Mouse (Mus musculus): ENCODE measurements at regions not wholly inside any gene's neighbourhood (a gene's known extent, or its start where the extent isn't known, plus 50 kb on each side); places are given as distances from the start of the nearest gene placed in this dataset.

DNA sequence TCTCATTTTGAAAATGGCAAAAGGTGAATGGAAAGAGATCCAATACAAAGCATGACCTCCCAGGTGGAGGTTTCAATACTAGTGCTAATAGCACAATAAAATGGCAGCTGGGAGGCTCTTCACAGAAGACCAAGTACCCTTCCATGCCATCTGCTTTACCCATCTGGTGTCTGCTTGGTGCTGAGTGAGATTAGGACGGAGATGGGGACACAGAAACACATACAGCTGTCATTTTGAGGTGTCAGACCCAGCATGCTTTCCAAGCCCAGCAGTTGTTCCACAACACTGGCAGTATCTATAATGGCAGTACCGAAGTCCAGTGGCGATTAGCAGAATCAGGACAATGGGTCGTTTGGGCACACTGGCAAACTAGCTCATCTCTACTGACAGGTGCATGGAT lies 118.9 kb upstream of the 1700064H15Rik start:
- no peak for ATAC-seq (replicated peaks; ENCODE audit: low FRiP score, low TSS enrichment, poor library complexity, severe bottlenecking)

DNA sequence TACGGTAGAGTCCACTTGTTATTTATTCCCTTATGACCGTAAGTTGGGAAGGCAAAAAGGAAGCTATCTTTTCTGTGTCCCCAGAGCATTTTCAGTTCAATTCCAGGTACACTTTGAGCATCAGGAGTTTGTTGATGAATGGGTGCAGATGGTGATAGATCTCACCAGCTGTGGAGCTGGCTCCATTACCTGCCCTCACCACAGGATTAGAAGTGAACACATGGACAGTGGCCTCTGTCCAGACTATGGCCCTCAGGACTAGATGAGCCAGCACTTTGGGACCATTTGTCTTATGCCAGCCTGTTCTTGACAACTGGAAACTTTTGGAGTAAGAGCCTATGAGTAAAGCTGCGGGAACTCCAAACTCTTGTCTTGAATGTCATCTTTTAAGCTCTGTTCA lies 123.5 kb upstream of the 1700064H15Rik start:
- ATAC-seq (replicated peaks; ENCODE audit: low FRiP score, low TSS enrichment, poor library complexity, severe bottlenecking) = no peak

DNA sequence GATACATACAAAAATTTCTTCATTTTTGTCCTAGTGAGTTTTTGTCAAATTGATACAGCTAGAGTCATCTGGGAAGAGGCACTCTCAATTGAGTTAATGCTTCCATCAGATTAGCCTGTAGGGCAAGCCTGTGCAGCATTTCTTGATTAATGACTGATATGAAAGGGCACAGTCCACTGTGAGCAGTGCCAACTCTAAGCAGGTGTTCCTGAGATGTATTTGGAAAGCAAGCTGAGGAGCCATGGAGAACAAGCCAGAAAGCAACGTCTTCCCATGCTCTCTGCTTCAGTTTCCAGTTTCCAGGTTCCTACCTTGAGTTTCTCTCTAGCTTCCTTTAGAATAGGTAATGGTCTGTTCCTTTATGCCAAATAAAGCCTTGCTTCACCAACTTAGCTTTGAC lies 125.5 kb upstream of the 1700064H15Rik start:
- ATAC-seq (replicated peaks; ENCODE audit: low FRiP score, low TSS enrichment, poor library complexity, severe bottlenecking) = no peak

DNA sequence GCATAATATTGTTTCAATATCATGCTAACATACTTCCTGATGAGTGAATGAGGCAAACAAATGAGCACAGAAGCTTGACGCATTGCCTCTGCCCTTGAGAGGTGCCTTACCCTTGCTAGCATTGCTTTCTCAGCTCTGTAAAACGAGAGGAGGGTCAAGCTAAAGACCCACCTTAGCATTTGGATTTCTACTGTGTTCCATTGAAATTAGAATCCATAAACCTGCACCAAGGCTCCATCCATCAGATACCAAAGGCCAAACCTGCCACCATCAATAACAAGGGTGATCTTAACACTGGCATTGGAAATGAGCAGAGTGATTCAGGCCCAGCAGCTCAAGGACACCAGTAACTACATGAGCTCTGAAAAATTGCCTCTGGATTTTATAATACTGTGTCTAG lies 126.2 kb upstream of the 1700064H15Rik start:
- ATAC-seq (replicated peaks; ENCODE audit: low FRiP score, low TSS enrichment, poor library complexity, severe bottlenecking) = no peak

DNA sequence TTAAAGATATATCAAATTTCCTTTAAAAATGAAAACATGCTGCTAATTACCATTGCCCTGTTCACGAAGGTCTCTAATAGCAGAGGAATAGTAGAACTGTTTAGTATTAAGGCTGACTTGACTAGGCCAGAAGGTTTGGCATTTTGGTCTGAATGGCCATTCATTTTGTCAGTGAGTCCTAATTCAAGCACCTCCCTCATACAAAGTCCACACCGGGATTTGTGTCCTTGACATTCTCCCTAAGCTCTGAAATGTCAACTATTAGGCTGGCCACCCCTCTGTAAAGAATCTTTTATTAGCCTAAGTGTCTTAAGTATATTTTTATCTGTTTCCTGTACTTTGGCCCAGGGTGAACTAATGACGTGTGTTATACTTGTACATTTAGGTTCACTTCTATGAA lies 126.7 kb upstream of the 1700064H15Rik start:
- ATAC-seq (replicated peaks; ENCODE audit: low FRiP score, low TSS enrichment, poor library complexity, severe bottlenecking) = no peak

DNA sequence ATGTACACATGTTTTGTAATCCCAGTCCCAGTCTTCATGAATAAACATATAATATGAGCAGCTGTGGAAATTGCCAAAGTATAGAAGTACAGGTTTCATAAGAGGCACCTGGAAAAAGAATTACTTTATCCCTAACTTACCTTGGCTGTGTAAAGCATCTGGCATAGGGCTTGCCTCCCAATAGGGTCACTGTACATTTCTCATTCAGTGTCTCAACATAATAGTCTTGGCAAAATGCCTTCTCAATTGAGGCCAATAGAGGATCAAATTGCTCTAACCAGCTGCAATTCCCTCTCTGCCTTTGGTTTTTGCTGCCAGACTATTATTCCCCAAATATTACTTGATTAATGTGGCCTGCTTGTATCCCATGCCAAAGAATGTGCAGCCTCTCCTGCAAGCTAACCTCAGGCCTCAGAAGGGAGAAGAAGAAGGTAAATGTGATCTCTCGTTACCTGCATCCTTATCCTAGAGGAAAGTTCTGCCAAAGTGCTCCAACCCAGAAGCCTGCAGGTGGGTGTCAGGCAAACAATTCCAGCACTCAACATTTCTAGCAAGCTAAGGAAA lies 158.2 kb upstream of the Cp start:
- ATAC-seq (replicated peaks; ENCODE audit: low FRiP score, low TSS enrichment, poor library complexity, severe bottlenecking) = no peak

DNA sequence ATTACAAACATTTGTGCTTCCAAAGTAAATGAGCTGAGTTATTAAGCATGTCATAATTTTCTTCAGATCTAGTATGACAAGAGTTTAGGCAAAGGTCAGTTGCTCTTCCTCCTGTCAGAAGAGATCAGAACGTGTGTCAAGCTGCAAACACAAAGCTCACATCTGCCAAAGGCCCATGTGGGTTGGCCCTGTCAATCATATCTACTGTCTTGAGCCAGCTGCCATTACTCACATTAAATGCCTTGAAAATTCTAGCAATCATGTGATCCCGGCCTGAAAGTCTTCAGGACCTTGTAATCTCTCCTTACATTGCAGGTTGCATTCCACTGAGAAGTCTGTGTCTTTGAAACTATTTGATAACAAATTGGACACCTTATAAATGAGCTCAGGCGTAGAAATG lies 146.8 kb upstream of the Cp start:
- ATAC-seq (replicated peaks; ENCODE audit: low FRiP score, low TSS enrichment, poor library complexity, severe bottlenecking) = no peak

DNA sequence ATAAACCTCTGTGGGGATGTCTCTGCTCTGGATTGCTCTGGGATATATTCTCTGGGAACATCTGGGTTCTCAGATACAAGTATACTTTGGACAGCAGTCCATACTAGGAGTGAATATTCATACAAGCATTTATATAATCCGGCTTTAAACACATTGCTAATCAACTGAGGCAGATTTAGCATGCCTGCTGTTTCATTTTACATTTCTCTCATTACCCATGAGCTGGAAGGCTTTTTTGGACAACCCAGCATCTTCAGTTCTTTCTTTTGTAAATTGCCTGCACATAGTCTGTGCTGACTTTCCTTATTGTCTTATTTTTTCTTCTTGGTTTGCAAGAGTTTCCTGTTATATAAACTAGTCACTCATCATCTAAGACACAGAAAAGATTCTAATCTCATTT lies 131.9 kb upstream of the Cp start:
- ATAC-seq (replicated peaks; ENCODE audit: low FRiP score, low TSS enrichment, poor library complexity, severe bottlenecking) = no peak

DNA sequence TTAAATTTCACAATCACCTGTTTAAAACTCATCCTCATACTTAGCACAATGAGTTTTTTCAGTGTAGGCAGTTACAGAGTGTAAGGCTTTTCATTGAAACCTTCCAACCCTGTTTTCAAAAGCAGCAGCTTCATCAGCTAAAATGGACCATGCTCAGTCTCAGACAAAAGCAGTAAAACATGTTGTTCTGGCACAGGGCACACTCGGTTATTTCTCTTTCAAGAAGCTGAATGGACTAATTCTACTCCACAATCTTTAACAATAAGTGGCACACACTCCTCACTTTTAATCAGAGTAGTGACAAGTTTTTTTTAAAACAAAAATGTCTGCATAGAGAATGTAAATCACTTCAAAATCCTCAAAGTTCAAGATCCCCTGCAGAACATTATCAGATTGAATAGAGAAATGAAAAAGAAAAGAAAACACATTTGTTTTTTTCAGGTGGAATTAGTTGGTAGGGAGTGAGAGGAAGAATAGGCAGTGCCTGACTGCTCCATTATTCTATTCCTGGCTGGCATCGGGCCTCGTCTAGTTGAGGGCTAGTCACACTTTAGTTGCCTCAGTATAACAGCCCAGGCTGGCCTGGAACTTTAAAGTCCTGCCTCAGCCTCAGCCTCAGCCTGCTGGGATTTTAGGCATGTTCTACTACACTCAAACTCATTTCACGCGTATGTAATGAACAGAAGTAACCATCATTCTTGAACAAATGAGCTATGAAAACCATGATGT lies 128.2 kb upstream of the Cp start:
- ATAC-seq (replicated peaks; ENCODE audit: low FRiP score, low TSS enrichment, poor library complexity, severe bottlenecking) = no peak

DNA sequence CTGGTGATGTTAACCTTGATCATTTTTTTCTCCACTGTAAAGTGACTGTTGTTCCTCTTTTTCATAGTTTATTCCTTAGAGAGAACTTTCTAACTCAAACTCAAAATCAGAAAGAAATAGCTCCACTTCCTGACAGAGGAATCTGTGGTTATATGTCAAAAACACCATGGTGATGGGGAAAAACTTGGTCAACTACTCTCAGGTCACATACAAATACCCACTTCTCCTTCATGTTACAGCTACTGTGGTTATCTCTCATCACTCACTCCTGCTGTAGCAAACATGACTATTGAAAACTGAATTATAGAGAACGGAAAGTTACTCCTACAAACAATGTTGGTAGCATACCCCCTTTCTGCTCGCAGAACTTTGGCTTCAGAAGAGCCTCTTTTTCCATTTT lies 127.1 kb upstream of the Cp start:
- no peak for ATAC-seq (replicated peaks; ENCODE audit: low FRiP score, low TSS enrichment, poor library complexity, severe bottlenecking)

DNA sequence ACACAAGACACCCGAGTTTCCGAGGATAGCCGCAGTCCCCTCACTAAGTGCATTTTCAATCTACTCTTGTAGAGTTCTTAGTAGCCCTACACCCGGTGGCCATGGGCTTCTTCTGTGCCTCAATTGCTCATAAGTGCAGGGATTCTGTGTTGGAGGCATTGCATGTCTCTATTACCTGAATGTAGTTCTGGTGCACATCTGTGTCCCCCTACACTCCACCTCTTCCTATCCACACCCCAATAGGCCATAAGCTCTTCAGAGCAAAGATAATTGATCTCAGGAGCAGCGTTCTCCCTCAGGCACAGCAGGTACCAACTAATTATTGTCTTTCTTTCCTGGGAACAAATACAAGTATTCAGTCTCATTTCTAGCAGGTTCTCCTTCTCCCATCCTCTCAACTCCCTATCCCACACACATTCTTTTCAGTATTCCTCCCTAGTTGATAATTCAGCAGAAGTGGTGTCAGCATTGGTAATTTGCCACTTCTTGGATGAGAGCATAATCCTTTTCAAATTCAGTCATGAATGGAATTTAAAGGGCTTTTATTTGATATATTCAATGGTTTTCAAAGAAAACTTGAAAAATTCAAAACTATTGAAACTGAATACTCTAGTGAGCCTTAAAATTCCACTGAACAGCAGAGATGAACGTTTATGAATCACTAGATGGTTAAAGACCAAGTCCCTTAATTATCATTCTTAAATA lies 108.7 kb upstream of the Cp start:
- ATAC-seq (replicated peaks; ENCODE audit: low FRiP score, low TSS enrichment, poor library complexity, severe bottlenecking) = no peak

DNA sequence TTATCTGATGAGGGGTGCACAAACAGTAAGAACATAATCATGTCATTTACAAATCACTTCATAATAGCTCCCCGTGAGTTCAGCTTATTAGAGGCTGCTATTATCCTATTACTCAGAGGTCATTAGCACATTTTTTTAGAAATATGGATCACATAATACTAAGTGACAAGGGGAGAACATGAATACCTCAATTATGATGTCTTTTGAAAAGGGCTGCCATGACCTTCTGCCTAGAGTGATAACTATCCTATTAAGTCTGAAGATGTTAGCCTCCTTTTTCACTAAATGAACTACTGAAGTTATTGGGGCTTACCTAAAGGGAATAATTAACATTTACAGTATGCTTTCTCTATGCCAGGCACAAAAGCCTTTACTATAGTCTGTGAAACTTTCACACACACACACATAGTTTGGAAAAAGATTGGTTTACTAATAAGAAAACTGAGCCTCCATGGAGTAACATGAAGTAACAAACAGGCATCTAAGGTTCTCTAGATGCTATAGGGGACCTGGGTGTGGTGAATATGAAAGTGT lies 108.1 kb upstream of the Cp start:
- ATAC-seq (replicated peaks; ENCODE audit: low FRiP score, low TSS enrichment, poor library complexity, severe bottlenecking) = no peak

DNA sequence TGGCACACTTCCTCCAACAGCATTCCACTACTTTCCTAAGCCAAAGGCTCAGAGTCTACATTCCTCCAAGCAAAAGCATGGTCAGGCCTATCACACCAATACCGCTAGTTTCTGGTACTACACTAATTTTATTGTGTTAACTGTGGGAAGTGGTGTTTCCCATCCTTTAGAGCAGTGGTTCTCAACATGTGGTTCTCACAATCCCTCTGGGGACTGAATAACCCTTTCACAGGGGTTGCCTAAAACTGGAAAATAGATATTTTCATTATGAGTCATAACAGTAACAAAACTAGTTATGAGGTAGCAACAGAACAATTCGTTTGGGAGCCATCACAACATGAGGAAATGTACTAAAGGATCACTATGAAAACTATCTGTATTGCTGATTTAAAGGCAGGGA lies 74.2 kb upstream of the Cp start:
- ATAC-seq (replicated peaks; ENCODE audit: low FRiP score, low TSS enrichment, poor library complexity, severe bottlenecking) = no peak

DNA sequence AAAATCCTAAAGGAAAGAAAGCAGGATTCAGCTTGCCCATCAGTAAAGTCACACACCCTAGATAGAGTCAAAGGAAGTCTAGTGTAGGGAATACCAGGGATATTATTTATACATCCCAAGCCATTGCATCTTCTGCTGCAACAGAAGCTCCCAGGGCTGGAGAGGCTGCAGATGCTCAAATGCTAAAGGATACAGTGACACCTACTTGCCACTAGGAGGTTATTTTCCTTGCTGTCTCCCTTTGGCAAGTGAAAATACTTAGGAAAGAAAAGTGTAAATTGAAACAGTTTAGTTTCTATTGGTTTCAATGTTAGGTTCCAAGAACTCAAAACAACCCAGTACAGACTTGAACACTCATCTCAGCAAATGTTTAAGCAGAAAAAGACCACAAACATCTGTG lies 68.4 kb upstream of the Cp start:
- no peak; the same call in 1 of the 2 replicates for ATAC-seq (replicated peaks; ENCODE audit: low FRiP score, low TSS enrichment, poor library complexity, severe bottlenecking)

DNA sequence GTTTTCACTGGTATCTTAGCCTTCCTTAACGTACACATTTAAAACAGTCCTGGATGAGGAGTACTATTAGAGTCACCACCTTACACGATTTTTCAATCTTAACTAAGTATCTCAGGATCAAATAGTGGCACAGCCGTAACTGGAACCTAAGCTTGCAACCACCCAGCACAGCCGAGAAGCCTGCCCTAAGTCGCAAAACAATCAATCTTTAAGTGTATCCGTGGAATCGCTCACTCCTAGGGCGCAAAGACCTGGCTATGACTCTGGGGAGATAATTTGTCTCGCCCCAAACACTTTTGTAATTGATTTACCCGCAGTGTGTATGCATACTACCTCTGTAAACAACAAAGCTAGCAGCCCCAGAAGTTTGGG lies 62.6 kb upstream of the Cp start:
- peak; percentile 54 for ATAC-seq (replicated peaks; ENCODE audit: low FRiP score, low TSS enrichment, poor library complexity, severe bottlenecking)

DNA sequence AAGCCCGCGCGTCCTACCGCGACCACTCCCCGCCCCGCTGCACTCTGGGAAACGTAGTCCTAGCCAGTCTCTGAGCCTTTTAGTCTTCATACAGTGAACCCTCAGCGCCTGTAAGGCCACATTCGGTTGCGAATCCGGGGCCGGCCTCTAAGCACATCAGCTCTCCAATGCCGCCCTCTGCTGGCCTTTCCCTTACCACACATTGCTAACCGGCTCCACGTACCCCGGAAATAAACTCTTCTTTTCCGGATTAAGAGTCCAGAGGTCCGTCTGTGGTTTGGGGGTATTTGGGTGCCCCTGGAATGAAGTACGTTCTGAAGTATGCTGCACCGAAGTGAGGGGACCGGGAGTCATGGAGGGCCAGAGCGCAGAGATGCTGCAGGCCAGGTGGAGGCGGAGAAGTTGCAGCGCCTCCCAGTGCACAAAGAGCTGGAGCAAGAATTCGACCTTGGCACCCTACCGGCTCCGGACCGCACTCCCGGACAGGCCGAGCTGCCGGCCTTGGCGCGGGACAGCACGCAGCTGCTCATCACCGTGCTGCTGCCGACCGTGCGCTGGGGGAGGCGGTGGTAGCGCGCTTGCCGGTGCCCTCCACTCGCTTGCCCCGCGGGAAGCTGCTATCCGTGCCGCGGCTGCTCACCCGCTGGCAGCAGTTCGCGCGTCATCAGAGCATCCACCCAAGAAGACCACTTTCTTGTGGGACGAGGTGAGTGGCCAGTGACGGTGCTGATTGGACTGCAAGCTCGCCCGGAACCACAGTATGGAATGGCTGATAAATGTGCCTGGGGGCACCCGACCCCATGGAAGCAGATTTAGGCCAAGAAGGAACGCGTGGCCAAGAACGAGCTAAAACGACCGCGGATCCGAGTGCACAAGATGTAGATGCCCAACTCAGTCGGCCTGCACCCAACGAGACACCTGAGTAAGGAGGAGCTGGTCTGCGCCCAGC lies 62.0 kb upstream of the Cp start:
- peak; percentile 98 for ATAC-seq (replicated peaks; ENCODE audit: low FRiP score, low TSS enrichment, poor library complexity, severe bottlenecking)

DNA sequence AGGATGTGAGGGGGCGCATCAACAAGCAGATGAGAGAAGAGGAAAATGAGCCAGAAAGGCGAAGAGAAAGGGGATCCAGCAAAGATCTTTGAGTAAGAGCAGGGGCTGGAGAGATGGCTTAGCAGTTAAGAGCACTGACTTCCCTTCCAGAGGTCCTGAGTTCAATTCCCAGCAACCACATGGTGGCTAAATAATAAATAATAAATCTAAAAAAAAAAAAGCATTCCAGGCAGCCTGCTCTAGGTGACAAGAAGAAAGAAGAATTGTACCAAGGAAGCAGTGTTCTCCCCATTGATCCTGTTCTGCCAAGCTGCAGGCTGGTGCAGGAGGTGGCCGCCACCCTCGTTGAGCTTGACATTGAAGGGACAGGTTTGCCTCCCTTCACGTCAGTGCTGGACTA lies 61.1 kb upstream of the Cp start:
- no peak for ATAC-seq (replicated peaks; ENCODE audit: low FRiP score, low TSS enrichment, poor library complexity, severe bottlenecking)

DNA sequence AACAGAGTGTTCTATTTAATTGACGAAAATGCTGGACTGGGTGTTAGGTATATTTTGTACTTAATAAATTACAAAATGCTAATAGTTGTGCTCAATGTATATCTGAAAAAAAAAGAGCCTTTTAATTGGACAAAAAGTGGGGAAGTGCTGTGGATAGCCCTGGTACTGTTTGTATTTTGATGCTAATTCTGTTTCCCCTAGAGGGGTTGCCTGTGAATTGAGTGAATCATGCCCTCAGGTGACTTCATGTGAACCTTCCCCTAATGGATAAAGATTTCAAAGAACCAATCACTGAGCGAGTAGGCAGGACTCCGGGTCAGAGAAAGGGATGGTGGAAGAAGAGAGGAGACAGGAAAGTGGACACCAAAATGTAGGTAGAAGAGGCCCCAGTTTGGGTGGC lies 59.7 kb upstream of the Cp start:
- ATAC-seq (replicated peaks; ENCODE audit: low FRiP score, low TSS enrichment, poor library complexity, severe bottlenecking) = no peak

DNA sequence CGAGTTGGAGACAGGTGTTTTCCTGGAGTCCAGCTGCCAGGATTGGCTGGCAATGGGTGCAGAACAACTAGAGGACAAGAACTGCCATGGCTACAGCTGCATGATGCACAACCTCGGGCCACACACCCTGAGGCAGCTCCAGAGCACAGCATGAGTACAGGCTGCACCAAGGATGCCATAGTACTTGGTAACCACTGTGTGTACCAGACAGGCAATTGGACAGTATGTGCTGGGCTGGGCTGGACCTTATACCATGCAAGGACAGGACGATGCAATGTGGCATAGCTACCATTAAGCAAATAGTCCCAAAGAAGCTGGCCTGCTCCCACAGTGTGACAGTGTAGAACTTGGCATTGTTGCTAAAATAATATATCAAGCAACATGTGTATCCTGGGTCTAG lies 54.6 kb upstream of the Cp start:
- no peak for ATAC-seq (replicated peaks; ENCODE audit: low FRiP score, low TSS enrichment, poor library complexity, severe bottlenecking)
